Mouse (Mus musculus): ENCODE results near the gene Acad12.
"Not testable (repeated sequence)": the region's sequence is repeated elsewhere in the genome, so short reads cannot be mapped to it uniquely, and the experiment has no call there.

Gene Acad12

DNA sequence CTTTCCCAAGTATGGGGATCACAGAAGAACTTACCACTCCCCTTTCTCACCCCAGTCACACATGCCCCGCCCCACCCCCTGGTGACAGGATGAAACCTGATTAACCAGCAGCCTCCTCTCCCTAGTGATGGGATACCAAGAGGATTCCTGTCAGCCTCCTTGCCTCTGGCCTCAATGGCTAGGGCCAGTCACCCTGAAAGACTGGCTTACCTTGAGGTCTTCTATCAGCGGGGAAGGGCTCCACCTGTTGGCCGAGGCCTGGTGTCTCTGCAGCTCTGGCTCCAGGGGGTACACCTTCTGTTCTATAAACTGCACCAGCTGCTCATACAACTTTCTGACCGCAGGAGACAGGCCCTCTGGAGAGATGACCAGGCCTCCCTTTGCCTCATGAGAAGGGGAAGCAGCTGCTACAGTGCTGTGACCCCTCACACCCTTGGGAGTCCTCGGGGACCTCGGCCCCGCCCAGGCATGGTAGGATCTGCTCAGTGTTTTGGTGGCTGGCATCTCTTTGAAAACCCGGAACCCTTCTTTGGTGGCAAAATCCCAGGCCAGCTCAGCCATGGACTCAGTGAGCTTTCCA, 9.1 kb downstream of the Acad12 start:
- DNase-seq = not testable (repeated sequence)

DNA sequence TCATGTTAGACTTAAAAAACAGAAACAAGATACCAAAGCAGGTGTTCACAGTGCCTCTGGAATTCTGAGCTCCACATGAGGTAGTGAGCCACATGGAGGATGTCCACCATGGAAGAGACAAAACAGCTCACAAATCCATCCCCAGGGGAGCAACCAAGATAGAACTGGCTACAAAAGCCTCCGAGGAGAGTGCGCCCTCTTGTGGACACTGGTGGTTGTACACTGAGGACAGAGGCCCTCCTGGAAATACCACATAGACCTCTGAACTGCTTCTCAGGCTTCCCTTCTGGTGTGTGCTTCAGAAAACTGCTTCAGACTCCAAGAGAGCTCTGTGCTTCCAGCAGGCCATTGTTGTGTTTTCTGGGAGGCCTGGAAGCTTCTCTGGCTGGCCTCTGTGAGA, 12.6 kb downstream of the Acad12 start:
- DNase-seq = peak; percentile 85

DNA sequence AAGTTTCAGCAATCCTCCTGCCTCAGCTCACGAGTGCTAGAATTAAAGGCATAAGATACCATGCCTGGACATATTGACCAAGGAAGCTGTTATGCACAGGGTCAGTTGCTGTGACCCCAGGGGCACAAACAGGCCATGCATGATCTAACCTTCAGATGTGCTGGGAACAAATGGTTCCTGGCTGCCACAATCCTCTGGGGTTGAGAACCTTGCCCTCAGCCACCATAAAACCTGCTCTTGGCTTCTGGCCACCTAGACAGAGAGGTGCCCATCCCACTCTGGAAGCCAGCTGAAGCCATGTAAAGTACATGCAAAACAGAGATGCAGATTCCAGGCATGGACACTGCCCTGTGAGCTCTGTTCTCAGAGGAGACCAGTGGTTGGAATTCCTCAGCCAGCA, 14.9 kb downstream of the Acad12 start:
- DNase-seq = peak; percentile 40

DNA sequence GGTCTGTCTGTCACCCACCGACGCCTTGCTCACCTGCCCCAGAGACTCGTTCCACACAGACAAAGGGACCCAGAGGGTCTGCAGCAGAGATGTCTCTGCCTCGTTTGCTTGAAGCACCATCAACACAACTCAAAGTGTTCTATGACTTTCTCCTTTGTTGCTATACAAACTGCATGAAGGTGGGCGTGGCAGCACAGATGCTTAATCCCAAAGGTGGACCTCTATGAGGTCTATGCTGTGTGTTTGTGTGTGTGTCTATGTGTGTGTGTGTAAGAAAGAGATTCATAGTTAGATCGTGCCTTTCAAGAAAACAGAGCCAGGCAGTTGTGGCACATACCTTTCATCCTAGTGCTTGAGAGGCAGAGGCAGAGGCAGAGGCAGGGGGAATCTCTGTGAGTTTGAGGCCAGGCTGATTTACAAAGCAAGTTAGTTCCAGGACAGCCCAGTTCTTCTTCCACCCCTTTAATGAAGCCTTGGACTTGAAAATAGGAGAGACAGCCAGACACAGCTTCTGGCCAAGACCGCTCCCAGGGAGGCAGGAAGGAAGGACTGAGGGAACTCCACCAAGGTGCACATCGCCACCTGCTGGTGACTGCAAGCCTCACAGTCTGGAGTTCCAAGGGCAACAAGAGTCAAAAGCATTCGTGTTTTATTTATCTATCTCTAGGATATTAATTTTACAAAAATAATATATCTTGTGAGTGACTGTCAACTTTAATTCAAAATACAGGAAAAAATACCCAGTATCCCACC, 17.0 kb downstream of the Acad12 start:
- DNase-seq = peak; percentile 93

DNA sequence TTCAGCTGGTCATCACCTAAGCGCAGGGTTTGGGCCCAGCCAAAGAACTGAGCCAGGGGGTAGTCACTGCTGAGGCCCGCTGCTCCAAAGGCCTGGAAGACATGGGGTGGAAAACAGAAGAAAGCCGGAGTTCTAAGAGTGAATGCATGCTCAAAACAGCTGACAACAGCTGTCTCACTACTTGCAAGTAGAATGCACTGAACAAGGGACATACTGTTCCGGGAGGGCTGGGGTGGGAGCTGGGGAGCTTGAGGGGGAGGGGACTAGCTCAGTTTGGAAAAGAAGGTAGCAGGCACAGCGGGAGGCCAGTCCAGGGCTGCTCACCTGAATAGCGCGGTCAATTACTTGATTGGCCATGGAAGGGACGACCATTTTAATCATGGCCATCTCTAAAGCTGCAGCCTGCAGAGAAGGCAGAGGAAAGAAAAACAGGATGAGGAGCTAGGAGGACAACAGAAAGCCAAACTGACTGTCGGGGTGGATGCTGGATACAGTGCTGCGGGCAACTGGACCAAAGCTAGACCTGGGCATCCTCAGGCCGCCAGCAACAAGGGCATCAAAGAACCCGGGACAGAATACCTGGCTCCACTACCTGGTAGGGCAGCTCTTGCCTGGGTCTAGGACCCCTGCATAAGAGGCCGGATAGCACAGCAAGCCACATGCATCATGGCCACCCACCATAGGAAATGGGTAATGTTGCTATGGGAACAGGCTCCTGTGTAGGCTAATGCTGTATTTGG, 19.7 kb downstream of the Acad12 start:
- DNase-seq = no peak

DNA sequence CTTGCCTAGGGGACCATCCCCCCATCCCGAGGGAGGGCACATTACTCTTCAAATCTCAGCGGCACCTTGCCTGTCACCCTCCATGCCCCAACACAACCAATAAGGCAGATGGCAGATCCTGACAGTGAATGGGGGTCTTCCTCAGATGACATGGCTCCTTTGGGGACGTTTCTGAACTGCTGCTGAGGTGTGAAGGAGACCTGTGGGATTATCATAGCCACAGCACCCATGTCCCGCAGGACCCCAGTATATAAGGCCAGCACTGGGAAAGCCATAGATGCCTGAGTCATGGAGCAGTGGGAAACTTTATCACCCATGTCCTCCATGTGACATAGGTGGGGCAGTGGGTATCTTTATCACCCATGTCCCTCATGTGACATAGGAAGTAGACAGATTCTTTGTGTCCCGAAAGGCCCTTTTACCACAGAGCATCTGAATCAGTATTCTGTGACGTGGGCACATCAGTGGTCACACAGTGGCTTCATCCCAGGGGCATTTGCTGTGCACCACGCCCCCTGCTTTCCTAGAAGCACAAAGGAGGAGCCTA, 20.7 kb downstream of the Acad12 start:
- DNase-seq = no peak

DNA sequence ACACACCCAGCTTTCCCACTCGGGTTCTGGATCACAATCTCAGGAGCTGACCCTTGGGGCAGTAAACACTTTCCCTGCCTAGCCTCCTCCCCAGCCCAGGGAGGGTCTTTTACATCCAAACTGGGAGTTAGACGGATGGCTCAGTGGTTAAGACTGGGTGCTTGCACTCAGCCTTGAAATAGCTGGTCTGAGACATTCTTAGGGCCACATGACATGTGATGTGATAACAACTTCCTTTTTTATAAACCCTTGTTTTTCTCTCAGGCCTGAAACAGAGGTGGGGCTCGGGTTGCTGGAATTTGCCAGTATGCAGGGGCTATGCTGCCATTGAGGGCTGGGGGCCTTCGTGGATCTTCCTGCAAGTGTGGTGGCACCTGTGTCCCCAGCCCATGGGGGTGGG, 21.4 kb downstream of the Acad12 start:
- DNase-seq = no peak

DNA sequence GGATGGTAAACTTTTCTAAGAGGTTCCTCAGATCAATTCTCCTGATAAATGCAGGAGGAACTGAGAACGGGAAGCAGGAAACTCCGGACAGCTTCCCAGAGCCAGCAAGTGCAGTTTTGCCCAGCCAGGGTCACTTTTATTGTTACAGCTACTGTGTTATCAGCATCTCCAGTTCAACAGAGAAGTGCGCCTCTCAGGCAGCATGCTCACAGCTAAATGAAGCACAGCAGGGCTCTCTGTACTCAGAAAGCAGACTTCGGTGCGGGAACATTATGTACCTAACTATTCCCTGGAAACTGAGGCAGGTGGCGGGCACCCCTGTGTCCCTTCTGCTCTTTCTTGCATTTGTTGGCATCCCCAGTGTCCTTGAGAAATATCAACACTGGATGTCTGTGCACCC, 22.5 kb downstream of the Acad12 start:
- DNase-seq = no peak

DNA sequence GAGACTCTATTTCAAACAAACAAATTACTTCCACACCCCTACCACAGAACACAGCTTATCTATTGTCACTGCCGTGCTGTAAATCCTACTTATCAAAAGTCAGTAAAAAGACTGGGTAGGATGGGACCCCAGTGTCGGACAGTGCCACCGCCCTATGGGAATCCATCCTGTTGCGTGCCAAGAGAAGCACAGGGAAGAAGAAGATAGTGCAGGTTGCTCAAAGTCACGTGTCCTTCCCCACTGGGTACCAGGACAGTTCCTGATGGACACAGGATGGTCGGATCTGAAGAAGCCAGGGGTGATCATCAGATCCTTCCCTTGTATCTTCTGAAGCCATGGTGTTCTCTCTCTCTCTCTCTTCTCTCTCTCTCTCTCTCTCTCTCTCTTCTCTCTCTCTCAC, 23.0 kb downstream of the Acad12 start:
- no peak for DNase-seq

DNA sequence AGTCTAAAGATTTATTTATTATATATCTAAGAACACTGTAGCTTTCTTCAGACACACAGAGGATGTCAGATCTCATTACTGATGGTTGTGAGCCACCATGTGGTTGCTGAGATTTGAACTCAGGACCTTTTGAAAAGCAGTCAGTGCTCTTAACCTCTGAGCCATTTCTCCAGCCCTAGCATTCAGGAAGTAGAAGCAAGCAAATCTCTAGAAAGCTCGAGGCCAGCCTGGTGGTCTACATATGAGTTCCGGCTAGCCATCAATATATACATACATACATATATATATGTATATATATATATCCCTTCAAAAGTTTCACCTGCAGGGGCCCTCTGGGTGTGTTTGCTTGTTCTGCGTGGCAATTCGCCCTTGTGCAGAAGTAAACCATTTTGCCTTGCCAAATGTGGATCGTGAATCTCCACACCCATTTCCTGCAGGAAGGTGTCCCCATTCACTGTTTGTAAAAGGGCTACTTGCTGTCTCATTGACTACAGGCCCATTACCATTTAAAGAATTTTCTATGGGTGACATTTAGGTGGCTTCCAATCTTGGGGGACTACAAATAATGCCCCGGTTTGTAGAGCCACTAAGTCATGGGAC, 23.9 kb downstream of the Acad12 start:
- DNase-seq = no peak

DNA sequence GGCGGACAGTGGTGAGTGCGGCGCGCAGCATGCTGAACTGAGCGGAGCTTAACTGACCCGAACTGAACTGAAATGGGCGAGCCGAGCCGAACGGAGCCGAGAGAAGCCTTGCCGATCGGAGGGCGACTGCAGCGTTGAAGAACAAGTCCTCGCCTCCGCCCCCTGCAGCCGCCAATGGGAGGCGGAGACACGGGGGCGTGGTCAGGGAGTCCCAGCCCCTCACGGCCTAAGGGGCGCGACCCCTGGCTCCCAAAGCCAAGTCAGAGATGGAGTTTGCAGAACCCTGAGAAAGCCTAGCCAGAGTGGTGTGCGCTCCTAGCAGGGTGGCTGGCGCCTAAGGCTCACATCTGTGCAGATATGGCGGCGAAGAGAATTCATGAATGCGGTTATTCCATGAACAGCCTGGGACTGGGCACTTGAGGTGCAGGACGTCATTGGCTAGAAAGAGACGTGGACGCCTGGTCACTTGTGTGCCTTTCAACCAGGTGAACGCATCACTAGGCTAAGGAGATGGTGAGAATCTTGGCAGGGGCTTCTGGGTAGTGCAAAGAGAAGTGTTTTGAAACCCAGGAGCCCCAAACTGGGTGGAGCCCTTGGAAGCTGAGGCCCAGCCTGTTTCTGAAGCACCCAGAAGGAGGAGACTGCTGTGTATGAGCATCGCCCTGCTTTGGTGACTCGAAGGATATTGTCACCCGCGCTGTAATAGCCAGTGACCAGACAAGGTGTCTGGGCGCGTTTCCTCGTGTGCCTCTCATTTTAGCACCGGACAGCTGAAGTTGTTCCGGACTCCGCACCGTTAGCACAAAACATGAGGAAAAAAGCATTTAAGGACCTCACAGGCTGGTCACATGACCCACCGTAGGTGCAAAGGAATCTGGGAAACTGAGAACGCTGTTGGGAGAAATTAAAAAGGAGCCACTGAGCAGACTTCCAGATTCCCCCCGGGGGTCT, 25.0 kb downstream of the Acad12 start, which contains the start of gene Aldh2:
TSS of gene Aldh2 (minus strand) at position 374 of the 951 bp plus-strand sequence.
- peak; percentile 93 for DNase-seq

DNA sequence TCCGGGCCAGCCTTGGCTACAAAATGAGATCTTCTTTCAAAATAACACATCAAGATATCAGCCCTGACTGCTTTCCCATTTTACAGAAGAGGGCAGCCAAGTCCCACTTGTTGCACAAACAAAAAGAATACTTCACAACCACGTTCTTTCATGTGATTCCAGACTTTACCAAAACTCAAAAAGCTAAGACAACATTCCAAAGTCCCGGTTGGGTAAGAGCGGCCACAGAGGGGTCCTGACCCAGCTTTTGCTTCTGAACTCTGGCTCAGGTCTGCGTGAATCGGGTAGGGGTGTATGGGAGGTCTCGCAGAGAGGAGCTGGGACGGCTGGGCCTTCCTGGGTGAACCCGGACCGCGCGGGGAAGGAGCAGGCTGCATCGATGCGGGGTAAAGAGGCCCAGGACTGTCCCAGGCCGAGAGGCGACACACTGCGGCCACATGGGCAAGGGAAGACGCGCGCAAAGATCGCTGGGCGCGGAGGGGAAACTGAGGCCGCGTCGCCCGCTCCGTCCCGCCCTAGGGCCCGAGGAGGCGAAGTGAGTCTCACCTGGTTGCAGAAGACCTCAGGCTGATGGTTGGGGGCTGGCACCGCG, 25.8 kb downstream of the Acad12 start:
- DNase-seq = no peak

DNA sequence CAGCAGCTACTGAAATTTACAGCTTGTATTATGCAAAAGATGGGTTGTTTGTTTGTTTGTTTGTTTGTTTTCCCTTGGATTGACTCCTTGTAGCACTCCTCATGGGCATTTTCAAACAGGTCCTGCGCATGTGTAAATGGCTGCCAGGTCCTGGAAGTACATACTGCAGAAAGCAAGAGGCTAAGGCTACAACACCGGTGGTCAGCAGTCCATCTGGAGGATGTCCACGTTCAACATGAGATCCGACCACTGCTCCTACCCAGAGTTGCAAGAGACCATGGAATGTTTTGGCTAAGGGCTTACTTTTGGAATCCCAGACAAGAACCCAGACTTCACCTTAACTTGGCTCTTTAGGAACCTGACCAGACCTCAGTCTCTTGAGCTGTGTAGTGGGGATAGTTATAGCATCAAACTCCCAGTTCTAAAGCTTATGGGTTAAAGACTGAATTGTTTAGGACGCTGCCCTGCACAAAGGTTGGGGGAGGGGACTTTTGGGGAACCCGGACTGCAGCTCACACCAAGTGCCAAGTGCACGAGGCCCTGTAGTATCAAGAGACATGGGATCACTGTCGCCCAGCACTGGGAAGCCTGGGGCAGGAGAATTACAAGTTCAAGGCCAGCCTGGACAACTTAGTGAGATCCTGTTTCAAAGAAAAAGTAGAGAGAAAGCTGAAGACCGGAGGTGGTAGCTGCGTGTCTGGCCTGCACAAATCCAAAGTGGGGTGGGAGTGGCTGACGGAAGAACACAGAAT, 26.5 kb downstream of the Acad12 start:
- DNase-seq = no peak

DNA sequence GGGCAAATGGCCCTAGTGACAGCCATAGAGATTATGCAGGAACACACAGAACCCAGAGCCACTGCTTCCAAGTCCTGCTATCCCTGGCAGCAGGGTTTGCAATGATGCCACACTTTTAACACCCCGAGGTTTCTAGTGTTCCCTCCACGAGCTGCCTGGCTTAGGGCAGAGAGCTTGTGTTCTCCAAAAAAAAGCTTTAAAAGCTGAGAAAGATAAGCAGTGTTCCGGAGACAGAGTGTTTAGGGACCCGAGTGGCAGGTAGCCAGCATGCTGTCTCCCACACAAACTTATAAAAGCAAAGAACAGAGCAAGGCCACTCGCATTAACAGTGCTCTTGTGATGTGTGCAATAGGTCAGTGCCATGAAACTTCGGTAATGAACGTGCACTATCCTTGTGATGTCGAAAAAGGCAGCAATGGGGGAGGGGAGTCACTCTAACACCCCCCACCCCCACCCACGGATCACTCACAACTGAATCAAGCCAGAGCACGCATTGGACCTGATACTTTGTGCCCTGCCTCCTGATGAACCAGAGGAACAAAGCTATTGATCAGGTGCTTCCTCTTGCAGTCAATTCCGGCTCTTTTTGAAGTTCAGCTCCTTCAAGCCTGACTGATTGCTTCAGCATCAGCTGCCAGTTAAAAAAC, 27.2 kb downstream of the Acad12 start:
- DNase-seq = no peak

DNA sequence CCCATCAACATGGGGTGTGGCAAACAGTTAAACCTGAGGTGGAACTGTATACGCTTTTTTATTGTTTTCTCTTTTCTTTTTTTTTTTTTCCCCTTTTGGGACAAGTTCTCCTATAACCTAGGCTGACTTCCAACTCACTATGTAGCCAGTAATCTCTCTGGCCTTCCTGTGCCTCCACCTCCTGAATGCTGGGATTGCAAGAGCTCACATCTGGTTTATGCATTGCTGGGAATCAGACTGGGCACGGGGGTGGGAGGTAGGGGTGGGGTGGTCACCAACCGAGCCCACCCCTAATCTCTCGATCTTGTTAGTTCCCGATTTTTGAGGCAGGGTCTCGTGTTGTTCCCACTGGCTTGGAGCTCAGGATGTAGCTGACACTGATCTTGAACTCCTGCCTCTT, 28.8 kb downstream of the Acad12 start:
- no peak for DNase-seq

DNA sequence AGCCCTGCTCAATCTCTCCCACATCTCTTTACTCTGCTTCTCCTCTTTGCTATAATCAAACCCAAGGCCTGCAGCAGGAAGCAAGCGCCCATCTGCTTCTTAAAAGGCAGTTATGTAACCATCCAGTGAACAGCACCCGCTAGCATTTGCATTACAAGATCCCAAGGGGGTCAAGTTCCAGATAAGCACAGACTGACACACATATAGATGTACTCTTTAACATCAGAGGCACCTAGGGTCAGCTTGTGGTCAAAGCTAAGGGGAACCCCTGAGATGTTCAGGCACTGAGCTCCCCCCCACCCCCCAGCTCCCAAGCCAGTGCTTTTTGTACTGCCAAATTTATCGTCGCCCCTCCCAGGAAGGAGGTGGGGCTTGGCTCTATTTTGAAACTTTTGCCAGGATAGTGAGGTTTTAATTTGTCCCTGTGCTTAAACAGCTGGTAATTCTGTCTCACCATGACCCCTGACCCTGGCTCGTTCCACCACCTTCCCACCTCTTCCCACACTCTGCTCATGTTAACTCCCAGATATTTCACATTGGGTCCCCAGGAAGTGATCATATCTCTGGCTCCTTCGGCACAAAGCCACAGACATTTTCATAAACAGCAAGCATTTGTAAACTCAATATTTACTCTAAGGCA, 32.2 kb downstream of the Acad12 start:
- peak; percentile 43 for DNase-seq

DNA sequence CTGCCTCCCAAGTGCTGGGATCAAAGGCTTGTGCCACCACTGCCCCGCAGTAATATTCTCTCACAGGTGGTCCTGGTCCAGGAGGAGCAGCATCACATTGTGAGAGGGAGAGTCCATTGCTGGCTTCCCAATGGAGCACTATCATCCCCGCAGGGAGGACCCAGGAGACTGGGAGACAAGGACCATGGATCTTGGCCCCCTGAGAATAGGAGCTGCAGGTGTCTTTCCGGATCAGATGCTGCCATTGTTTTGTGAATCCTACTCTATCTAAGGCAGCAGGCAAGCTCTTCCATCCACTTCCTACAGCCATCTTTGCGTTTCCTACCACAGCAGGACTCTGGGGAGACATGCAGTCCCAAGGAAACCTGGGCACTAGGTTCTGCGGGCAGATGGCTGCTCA, 33.0 kb downstream of the Acad12 start:
- DNase-seq = no peak

DNA sequence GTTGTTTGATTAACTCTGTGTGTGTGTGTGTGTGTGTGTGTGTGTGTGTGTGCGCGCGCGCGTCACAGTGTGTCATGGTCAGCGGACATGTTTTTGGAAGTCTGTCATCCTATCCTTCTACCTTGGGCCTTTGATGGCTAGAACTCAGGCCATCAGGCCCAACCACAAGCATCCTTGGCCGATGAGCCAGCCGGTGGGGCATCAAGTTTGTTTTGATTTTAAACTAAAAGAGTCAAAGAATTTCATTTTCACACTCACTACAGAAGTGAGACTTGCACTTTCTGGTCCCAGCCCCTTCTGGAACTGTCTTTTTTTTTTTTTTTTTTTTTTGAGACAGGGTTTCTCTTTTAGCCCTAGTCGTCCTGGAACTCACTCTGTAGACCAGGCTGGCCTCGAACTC, 33.7 kb downstream of the Acad12 start:
- DNase-seq = no peak

DNA sequence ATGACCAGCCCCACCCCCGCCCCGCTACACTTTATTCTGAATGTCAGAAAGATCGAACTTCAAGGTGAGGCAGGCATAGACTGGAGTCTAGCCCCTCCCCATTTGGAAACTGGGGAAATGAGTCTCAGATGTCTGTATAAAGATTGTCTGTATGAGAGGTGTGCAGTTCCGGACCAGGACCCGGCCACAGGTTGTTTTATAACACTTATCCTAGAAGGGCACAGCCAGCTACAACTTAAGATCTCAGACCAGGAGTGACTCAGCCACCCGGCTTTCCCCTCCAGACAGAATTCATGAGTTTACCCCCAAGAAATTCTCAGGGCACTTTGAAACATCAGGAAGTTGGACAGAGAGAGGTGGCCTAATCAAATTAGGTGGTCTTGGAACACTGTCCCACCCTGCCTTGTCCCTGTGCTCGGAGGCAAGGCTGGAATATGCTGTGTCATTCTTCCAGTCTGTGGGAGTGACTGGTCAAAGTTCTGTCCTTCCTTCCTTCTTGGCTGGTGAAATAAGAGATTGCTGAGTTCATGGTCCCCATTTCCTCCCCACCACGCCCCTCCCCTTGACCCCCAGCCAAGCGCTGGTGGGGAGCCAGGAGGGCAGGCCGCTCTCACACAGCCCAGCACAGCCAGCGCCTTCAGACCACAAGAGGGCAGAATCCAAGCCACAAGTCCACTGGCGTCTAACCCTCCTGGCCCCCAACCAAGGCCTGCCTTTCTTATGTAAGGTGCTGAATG, 34.8 kb downstream of the Acad12 start:
- peak; percentile 96 for DNase-seq

Data from kidney, adult 18-20 months (tissue).